Mouse (Mus musculus): ENCODE data around the gene Ndufs8. TPM values are rescaled to one million over a fixed set of nuclear protein-coding genes. Genes with fewer than 3 reads are reported as not detected.

Ndufs8 gene
- polyA plus RNA-seq, 1 experiment from 2014 or later, result 361 TPM

DNA sequence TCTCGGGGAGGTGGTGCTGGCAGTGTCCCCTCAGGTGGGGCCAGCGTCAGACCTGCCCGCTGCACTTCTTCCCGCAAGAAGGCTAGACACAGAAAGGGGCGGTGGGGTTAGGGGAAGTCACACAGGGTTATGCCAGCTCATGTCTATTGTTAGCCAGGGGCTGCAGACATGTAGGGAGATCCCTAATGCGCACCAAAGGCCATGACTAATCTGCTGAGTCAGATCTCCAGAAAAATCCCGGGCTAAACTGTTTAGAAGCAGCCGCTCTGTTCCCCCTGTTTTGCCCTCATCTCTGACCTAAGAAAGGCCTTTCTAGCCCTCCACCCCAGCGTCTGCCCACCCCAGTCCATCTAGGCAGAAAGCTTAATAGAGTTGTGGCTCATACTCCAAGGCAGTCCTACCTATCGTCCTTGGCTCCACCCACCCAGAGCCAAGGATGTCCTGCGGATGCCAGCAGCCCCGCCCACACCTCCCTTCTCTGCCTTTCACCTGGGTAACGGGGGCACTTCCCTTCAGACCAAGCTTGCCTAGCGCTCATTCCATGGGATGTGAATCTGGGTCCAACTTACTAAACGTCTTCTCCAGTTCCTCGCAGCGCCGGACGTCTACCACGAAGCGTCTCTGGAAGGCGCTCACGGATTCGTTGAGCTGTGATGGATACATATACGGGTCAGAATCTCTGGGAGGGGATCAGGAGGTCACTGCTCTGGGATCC lies 8.8 kb downstream of the Ndufs8 start:
- Histone ChIP-seq H3K9me3 (no peaks in the 10 kb centered on the region), H3K9ac (peak overlapping the region; percentile 84; the same call in 1 of the 2 replicates), H3K27me3 (replicated peaks) (no peaks in the 10 kb centered on the region), H3K27ac (replicated peaks) (peak overlapping the region; percentile 88; the same call in 1 of the 2 replicates), H3K36me3 (peaks cover 55% of the 10 kb centered on the region), H3K4me2 (peak overlapping the region; percentile 82), H3K4me1 (peaks cover 38% of the 10 kb centered on the region), H3K4me3 (no peak overlapping the region)
- WGBS, result 73% methylated on average over 25 of the region's 25 CpGs
- ATAC-seq (ENCODE audit: extremely low read depth, insufficient number of reproducible peaks, low FRiP score, low TSS enrichment), result no peak

- H3K36me3 ChIP-seq, result peaks cover 55% of the 10 kb centered on the region
- no peaks in the 10 kb centered on the region for H3K9me3 ChIP-seq
- WGBS, result 82% methylated on average over 12 of the region's 12 CpGs
- H3K9ac ChIP-seq, result no peak overlapping the region
- H3K4me2 ChIP-seq, result no peak overlapping the region
- ATAC-seq (ENCODE audit: extremely low read depth, insufficient number of reproducible peaks, low FRiP score, low TSS enrichment), result no peak
- no peak overlapping the region for H3K27ac ChIP-seq (replicated peaks)
- H3K4me1 ChIP-seq, result peaks cover 38% of the 10 kb centered on the region
- no peak overlapping the region for H3K4me3 ChIP-seq
- H3K27me3 ChIP-seq (replicated peaks), result no peaks in the 10 kb centered on the region
These were observed 9.6 kb downstream of the Ndufs8 start for GRCm38 (mm10) chr19:3902966-3903365.

- Histone ChIP-seq H3K27ac (replicated peaks) (no peak overlapping the region), H3K27me3 (replicated peaks) (no peaks in the 10 kb centered on the region), H3K9me3 (no peaks in the 10 kb centered on the region), H3K4me2 (no peak overlapping the region), H3K9ac (no peak overlapping the region), H3K4me1 (peaks cover 19% of the 10 kb centered on the region), H3K36me3 (peaks cover 88% of the 10 kb centered on the region), H3K4me3 (no peak overlapping the region)
- no peak for ATAC-seq (ENCODE audit: extremely low read depth, insufficient number of reproducible peaks, low FRiP score, low TSS enrichment)
- WGBS, result 87% methylated on average over 4 of the region's 4 CpGs
These were observed 13.0 kb downstream of the Ndufs8 start for GRCm38 (mm10) chr19:3899618-3900017.

- H3K27me3 ChIP-seq (replicated peaks), result no peaks in the 10 kb centered on the region
- H3K36me3 ChIP-seq, result peaks cover 92% of the 10 kb centered on the region
- H3K9ac ChIP-seq, result no peak overlapping the region
- 85% methylated on average over 7 of the region's 7 CpGs for WGBS
- no peak overlapping the region for H3K4me2 ChIP-seq
- peaks cover 17% of the 10 kb centered on the region for H3K4me1 ChIP-seq
- no peak overlapping the region for H3K4me3 ChIP-seq
- ATAC-seq (ENCODE audit: extremely low read depth, insufficient number of reproducible peaks, low FRiP score, low TSS enrichment), result no peak
- no peaks in the 10 kb centered on the region for H3K9me3 ChIP-seq
- no peak overlapping the region for H3K27ac ChIP-seq (replicated peaks)
These were observed 13.6 kb downstream of the Ndufs8 start for GRCm38 (mm10) chr19:3898952-3899351.

DNA sequence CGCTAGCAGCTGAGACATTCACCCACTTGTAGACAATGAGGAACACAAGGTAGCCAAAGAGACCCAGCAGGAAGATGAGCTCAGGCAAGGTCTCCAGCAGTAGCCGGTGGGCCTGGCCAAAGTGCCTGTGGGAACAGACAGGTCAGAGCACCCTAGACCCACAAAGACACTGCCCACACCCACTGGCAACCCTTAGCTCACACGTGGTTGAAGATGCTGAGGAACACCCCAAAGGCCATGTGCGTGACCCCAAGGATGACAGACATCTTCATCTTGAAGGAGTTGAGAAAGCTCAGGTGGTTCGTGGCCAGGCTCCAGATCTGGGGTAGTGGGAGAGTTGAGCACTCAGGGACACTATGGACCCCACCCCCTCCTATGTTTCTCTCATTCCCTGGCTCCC lies 15.0 kb downstream of the Ndufs8 start:
- no peak overlapping the region for H3K4me2 ChIP-seq
- H3K27me3 ChIP-seq (replicated peaks), result no peaks in the 10 kb centered on the region
- no peak overlapping the region for H3K9ac ChIP-seq
- no peak overlapping the region for H3K4me3 ChIP-seq
- no peak for ATAC-seq (ENCODE audit: extremely low read depth, insufficient number of reproducible peaks, low FRiP score, low TSS enrichment)
- 78% methylated on average over 5 of the region's 5 CpGs for WGBS
- H3K36me3 ChIP-seq, result peaks cover 91% of the 10 kb centered on the region
- H3K4me1 ChIP-seq, result peaks cover 23% of the 10 kb centered on the region
- H3K27ac ChIP-seq (replicated peaks), result no peak overlapping the region
- H3K9me3 ChIP-seq, result no peaks in the 10 kb centered on the region

- H3K36me3 ChIP-seq, result peaks cover 91% of the 10 kb centered on the region
- 93% methylated on average over 10 of the region's 10 CpGs for WGBS
These were observed 16.4 kb downstream of the Ndufs8 start for GRCm38 (mm10) chr19:3896208-3896607.

DNA sequence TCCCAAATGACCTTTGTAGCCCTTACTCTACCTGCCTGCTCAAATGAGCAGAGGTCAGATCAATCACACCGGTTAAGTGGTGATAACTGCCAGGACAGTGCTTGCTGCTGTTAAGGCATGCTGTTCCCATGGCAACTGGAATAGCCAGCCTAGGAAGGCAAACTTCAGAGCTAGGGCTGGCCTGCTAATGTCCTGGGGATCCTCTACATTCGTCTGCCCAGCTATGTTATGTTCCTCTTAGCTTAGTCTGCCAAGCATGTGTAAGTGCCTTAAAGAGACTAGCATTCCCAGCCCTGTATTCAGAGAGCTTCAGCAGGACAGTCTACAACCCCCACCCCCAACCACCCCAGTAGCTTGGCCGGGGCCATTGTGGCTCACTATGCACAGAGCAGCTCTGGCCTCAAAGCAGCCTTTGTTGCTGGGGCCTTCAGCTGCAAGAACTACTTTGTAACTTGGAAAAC lies 17.4 kb downstream of the Ndufs8 start:
- Histone ChIP-seq H3K27me3 (replicated peaks) (no peaks in the 10 kb centered on the region), H3K36me3 (peaks cover 98% of the 10 kb centered on the region), H3K4me2 (no peak overlapping the region), H3K9me3 (no peaks in the 10 kb centered on the region), H3K27ac (replicated peaks) (no peak overlapping the region), H3K9ac (no peak overlapping the region), H3K4me1 (peaks cover 23% of the 10 kb centered on the region), H3K4me3 (no peak overlapping the region)
- ATAC-seq (ENCODE audit: extremely low read depth, insufficient number of reproducible peaks, low FRiP score, low TSS enrichment), result no peak
- 28% methylated on average over 3 of the region's 3 CpGs for whole genome bisulfite sequencing

More at GRCm38 (mm10) chr19:3896208-3896607, 16.4 kb downstream of the Ndufs8 start:
- Histone ChIP-seq H3K4me3 (no peak overlapping the region), H3K9ac (no peak overlapping the region), H3K9me3 (no peaks in the 10 kb centered on the region), H3K27me3 (replicated peaks) (no peaks in the 10 kb centered on the region), H3K27ac (replicated peaks) (no peak overlapping the region), H3K4me1 (peaks cover 23% of the 10 kb centered on the region), H3K4me2 (no peak overlapping the region)
- ATAC-seq (ENCODE audit: extremely low read depth, insufficient number of reproducible peaks, low FRiP score, low TSS enrichment), result no peak

DNA sequence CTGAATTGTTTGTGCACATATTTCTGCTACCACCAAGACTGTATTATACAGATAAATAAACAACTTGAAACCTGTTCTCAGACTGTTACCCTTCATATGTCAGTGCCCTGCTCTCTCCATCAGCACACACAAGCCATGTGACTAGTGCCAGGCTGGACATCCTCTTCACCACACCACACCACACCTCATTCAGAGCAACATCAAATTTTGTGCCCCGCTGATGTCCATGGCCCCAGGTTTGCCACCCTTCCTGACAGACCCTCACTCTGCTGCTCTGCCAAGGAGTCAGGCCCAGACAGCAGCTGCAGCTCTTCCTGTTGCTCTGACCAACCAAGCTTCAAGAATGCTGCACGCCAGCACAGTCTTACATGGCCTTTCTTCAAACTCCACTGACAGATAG lies 18.3 kb downstream of the Ndufs8 start:
- Histone ChIP-seq H3K27me3 (replicated peaks) (no peaks in the 10 kb centered on the region), H3K36me3 (peaks cover 99% of the 10 kb centered on the region), H3K9me3 (no peaks in the 10 kb centered on the region), H3K4me1 (peaks cover 23% of the 10 kb centered on the region), H3K27ac (replicated peaks) (0 out of 2 replicates have a peak overlapping the region, but pooled peaks have one; percentile 70), H3K9ac (no peak overlapping the region), H3K4me3 (no peak overlapping the region), H3K4me2 (no peak overlapping the region)
- no peak for ATAC-seq (ENCODE audit: extremely low read depth, insufficient number of reproducible peaks, low FRiP score, low TSS enrichment)
- WGBS, result 84% methylated on average over 2 of the region's 2 CpGs

GRCm38 (mm10) chr19:3893545-3894116 lies 18.9 kb downstream of the Ndufs8 start:
- WGBS, result 60% methylated on average over 4 of the region's 4 CpGs
- peak; percentile 55; the same call in 1 of the 2 replicates for ATAC-seq (ENCODE audit: extremely low read depth, insufficient number of reproducible peaks, low FRiP score, low TSS enrichment)
- Histone ChIP-seq H3K4me1 (peaks cover 23% of the 10 kb centered on the region), H3K4me2 (no peak overlapping the region), H3K9ac (no peak overlapping the region), H3K9me3 (no peaks in the 10 kb centered on the region), H3K36me3 (peaks cover 99% of the 10 kb centered on the region), H3K27ac (replicated peaks) (peak overlapping the region; percentile 70), H3K4me3 (no peak overlapping the region), H3K27me3 (replicated peaks) (no peaks in the 10 kb centered on the region)

DNA sequence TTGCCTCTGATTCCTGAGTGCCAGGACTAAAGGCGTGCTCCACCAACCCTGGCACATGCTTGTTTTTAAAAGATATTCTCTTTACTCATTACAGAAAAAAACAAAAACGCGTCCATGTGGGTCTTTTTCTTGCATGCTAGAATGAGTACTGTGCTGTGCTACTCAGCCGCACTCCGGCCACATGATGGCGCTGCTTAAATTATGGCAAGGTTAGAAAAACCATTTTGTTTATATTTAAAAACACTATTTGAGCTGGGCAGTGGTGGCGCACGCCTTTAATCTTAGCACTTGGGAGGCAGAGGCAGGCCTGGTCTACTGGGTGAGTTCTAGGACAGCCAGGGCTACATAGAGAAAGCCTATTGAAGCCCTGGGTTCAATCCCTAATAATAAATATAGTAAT lies 22.4 kb downstream of the Ndufs8 start:
- 87% methylated on average over 8 of the region's 8 CpGs for WGBS

GRCm38 (mm10) chr19:3889096-3889495 lies 23.5 kb downstream of the Ndufs8 start:
- H3K36me3 ChIP-seq, result peaks cover 87% of the 10 kb centered on the region
- 89% methylated on average over 5 of the region's 5 CpGs for WGBS
- H3K4me3 ChIP-seq, result no peak overlapping the region
- no peak for ATAC-seq (ENCODE audit: extremely low read depth, insufficient number of reproducible peaks, low FRiP score, low TSS enrichment)
- H3K9ac ChIP-seq, result no peak overlapping the region
- H3K27ac ChIP-seq (replicated peaks), result no peak overlapping the region
- H3K27me3 ChIP-seq (replicated peaks), result 0 out of 2 replicates have a peak, but pooled peaks cover 3% of the 10 kb centered on the region
- peaks cover 23% of the 10 kb centered on the region for H3K4me1 ChIP-seq
- no peak overlapping the region for H3K4me2 ChIP-seq
- no peaks in the 10 kb centered on the region for H3K9me3 ChIP-seq

More for the DNA sequence above, 22.4 kb downstream of the Ndufs8 start:
- Histone ChIP-seq H3K27me3 (replicated peaks) (0 out of 2 replicates have a peak, but pooled peaks cover 3% of the 10 kb centered on the region), H3K9me3 (no peaks in the 10 kb centered on the region), H3K9ac (no peak overlapping the region), H3K4me3 (no peak overlapping the region), H3K27ac (replicated peaks) (no peak overlapping the region), H3K36me3 (peaks cover 96% of the 10 kb centered on the region), H3K4me2 (no peak overlapping the region), H3K4me1 (peaks cover 21% of the 10 kb centered on the region)
- ATAC-seq (ENCODE audit: extremely low read depth, insufficient number of reproducible peaks, low FRiP score, low TSS enrichment), result no peak
